Mouse (Mus musculus) limb, embryonic 10.5 days (tissue): ENCODE results near the gene Rftn1. TPM values are rescaled to one million over a fixed set of nuclear protein-coding genes. Genes with fewer than 3 reads are reported as not detected.

Experiments used
- DNase-seq: peaks from one replicate; pipeline ENCODE4 v3.0.0-alpha.2; 2017; ENCODE audit warnings: low spot score
- H3K27ac ChIP-seq: fragments of 300-500 bp; sonication (generic); 2 replicates; pipeline ENCODE4 v1.5.1; 2016; ENCODE audit warnings: mild to moderate bottlenecking
- H3K27me3 ChIP-seq: fragments of 300-500 bp; sonication (generic); 2 replicates; pipeline ENCODE4 v1.6.1; 2016; ENCODE audit warnings: low read depth, mild to moderate bottlenecking; ENCODE audit not compliant: poor library complexity, severe bottlenecking
- H3K36me3 ChIP-seq: fragments of 300-500 bp; sonication (generic); 2 replicates; pipeline ENCODE4 v1.6.1; 2016; ENCODE audit warnings: mild to moderate bottlenecking, moderate library complexity
- H3K4me1 ChIP-seq: fragments of 300-500 bp; sonication (generic); 2 replicates; pipeline ENCODE4 v1.6.1; 2016
- H3K4me3 ChIP-seq: fragments of 300-500 bp; sonication (generic); 2 replicates; pipeline ENCODE4 v1.5.1; 2016; ENCODE audit warnings: mild to moderate bottlenecking, moderate library complexity
- H3K9me3 ChIP-seq: fragments of 300-500 bp; sonication (generic); replicated peaks from 2 replicates; pipeline ENCODE4 v1.6.1; 2016; ENCODE audit warnings: mild to moderate bottlenecking
- WGBS: fragments of 180-500 bp; shearing (Covaris S2); methylation state at CpG from one replicate; pipeline ENCODE4 v1.1.7; 2016; 5-methylcytosine and 5-hydroxymethylcytosine counted together
- polyA plus RNA-seq: library from polyadenylated mRNA; unstranded; fragments of >200 nt; fragmentation: Nextera tagmentation; extraction: Ambion mirVana; gene quantifications from 2 replicates; pipeline ENCODE4 v1.2.1, GENCODE M21; 2016

Gene Rftn1
- polyA plus RNA-seq, 1 experiment from 2014 or later, result 7.2 TPM

DNA sequence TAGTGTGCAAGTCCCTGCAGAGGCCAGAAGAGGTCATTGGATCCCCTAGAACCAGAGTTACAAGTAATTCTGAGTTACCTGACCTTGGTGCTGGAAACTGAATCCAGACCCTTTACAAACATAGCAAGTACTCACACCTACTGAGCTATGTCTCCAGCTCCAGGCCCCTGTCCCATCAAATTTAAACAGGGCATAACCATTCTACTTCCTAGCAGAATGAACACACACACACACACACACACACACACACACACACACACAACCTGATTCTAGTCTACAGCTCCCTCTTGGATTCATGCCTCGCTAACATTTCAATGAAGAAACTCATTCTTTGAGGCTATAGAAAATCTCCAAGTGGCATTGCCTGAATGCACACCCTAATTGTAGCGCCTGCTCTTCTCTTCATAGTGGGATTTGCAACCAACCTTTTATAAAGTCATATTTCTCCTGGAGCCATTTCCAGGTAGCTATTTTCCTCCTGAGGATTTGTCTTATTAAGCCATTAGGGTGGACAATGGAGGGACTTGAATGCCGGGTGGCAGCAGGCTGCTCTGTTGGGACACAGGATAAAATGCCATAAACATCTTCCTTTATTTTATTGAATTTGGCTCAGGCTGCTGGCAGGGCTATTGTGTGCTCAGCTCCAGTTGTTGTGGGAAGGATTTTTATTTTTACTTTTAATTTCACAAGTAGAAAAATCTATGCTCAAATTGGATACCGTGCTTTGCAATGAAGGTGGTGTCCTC is 213.6 kb downstream of the Rftn1 start:
- Histone ChIP-seq H3K4me1 (no peaks in the 10 kb centered on the region), H3K27ac (no peak overlapping the region), H3K27me3 (no peaks in the 10 kb centered on the region), H3K36me3 (no peaks in the 10 kb centered on the region), H3K4me3 (no peak overlapping the region), H3K9me3 (no peaks in the 10 kb centered on the region)
- WGBS, result 94% methylated on average over 4 of the region's 4 CpGs
- DNase-seq, result no peak

DNA sequence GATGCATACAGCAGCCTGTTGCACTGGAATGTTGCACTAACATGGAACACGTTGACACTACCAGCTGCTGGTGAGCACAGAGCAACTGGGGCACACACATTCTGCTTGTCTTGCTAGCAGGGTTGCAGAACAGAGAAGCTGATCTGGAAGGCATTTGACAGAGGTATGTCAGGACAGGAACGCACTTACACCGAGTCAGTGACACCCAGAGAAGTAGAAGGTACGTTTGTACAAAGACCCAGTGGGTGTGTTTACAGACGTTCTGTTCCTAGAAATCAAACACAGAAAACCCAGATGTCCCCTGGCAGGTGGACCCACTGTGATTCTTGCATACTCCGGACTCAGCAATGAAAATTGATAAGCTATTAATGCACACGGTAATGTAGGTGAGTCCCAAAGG is 215.0 kb downstream of the Rftn1 start:
- DNase-seq, result no peak
- H3K9me3 ChIP-seq, result no peaks in the 10 kb centered on the region
- no peak overlapping the region for H3K4me3 ChIP-seq
- H3K27me3 ChIP-seq, result no peaks in the 10 kb centered on the region
- H3K36me3 ChIP-seq, result no peaks in the 10 kb centered on the region
- 84% methylated on average over 7 of the region's 7 CpGs for WGBS
- no peak overlapping the region for H3K27ac ChIP-seq
- H3K4me1 ChIP-seq, result no peaks in the 10 kb centered on the region

DNA sequence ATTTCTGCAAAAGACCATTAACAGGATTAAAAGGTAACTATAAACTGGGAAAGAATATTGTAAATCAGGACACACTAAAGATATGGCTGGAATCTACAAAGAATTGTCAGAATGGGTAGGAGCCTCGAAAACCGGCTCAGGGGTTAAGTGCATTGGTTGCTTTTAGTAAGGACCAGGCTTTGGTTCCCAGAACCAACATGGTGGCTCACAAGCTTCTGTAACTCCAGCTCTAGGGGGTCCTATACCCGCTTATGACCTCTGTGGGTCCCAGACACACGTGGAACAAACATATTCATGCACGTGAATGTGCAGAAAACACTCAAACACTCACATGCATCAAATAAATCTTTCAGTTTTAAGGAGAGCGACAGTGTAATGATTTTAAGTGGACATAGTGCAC is 215.5 kb downstream of the Rftn1 start:
- Histone ChIP-seq H3K4me3 (no peak overlapping the region), H3K27me3 (no peaks in the 10 kb centered on the region), H3K9me3 (no peaks in the 10 kb centered on the region), H3K4me1 (no peaks in the 10 kb centered on the region), H3K36me3 (no peaks in the 10 kb centered on the region), H3K27ac (no peak overlapping the region)
- no peak for DNase-seq
- 88% methylated on average over 6 of the region's 6 CpGs for WGBS

DNA sequence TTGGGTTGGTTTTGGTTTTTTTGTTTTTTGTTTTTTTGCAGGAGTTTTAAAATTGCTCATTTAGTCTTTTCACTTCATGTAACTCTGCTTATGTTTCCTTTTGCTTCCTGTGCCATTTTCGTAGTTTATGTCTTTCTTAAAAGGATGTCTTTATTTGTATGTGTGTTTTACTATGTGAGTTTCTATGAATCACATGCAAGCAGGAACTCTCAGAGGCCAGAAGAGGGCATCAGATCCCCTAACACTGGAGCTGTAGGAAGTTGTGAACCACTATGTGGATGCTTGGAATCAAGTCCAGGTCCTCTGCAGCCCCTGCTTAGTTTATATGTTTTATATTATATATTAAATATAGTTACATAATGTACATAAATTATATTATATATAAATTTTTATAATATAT is 218.3 kb downstream of the Rftn1 start:
- no peak for DNase-seq
- H3K4me1 ChIP-seq, result no peaks in the 10 kb centered on the region
- no peaks in the 10 kb centered on the region for H3K9me3 ChIP-seq
- H3K27ac ChIP-seq, result no peak overlapping the region
- no peaks in the 10 kb centered on the region for H3K27me3 ChIP-seq
- 87% methylated on average over 1 of the region's 1 CpGs for WGBS
- no peaks in the 10 kb centered on the region for H3K36me3 ChIP-seq
- no peak overlapping the region for H3K4me3 ChIP-seq

DNA sequence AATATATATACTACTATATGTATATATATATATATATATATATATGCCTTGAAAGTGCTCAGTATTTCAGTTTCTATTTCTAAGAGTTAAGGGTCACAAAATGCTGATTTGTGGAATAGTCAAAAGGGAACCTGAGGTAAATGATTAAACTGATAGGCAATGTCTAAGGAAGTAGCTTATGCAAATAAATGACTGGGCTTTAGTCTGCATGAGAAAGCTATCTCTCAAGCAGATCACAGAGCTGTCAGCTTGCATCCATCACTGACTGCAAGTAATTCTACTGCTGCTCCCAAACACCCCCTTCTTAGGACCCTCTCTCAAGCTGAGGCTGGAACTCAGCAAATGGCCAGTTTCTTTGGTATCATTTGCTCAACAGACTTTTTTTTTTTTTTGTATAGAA is 219.4 kb downstream of the Rftn1 start:
- Histone ChIP-seq H3K36me3 (no peaks in the 10 kb centered on the region), H3K27ac (no peak overlapping the region), H3K4me1 (no peaks in the 10 kb centered on the region), H3K4me3 (no peak overlapping the region), H3K27me3 (no peaks in the 10 kb centered on the region), H3K9me3 (no peaks in the 10 kb centered on the region)
- DNase-seq, result no peak

DNA sequence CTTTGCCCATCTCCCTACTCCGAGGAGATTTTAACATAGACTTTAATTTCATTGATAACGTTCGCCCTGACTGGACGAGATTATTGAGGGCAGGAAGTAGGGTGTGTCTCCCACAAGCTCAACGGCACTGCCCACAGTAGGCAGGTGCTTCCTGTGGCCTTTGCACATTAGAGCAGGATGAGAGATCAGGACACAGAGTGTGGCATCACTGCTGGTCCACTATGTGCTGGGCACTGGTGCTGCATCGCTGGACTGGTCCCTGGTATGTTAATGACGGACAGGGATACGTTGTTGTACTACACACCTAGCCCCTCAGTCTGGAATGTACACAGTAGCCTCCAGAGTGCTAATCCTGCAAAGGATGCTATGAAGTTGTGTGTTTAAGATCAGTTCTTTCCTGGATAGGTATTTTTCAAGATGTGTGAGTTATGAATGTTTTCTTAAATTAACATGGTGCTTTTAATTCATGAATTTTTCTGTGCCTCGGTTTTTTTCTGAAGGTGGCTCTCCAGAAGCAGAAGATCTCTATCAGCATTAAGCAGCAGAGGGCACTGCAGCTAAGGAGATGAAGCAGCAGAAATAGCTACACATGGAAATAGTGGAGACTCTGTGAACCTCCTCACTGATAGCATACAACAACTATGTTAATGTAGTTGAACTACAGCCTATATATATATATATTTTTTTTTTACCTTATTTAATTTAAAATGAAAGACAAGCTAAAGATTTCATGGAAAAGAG is 221.8 kb downstream of the Rftn1 start:
- no peak for DNase-seq
- H3K4me1 ChIP-seq, result no peaks in the 10 kb centered on the region
- no peaks in the 10 kb centered on the region for H3K36me3 ChIP-seq
- no peak overlapping the region for H3K27ac ChIP-seq
- WGBS, result 66% methylated on average over 9 of the region's 9 CpGs
- H3K4me3 ChIP-seq, result no peak overlapping the region
- no peaks in the 10 kb centered on the region for H3K27me3 ChIP-seq
- H3K9me3 ChIP-seq, result no peaks in the 10 kb centered on the region

DNA sequence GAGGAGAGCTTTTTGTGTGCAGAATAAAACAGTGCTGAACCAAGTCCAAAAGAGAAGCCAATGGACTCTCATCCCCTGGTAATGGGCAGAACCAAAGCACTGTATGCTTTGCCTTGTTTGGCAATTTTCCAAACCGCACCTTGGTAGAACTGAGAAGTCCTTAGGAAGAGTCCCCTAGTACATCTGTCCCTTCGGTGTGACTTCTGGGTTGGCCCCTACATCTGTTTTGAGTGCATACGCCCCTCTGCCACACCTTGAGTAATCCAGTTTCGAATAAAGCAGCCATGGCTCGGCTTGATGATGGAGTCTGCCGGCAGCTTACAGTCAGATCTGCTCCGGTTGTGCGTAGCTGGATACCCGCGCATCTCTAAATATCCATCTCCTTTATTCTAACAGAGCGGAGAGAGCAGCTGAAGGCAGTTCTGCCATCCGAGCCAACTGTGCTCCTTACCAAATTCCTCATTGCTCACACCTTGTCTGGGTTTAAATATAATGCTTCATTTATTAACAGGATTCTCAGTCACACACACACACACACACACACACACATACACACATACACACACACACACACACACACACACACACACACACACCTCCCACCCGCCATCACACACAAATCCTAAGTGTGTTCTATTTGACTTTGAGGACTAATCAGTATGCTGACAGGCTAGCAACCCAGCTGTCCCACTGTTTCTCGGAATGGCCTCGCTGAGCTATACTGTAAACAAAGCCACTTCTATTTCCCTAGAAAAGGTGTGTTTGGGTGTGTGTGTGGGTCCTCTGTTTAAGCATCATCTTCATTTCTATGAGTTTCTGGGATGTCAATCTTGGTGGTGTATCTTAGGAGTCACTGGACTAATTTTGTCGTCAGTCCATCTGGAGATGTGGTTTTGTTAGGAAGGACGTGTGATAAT is 224.4 kb downstream of the Rftn1 start:
- H3K9me3 ChIP-seq, result no peaks in the 10 kb centered on the region
- H3K36me3 ChIP-seq, result no peaks in the 10 kb centered on the region
- H3K4me1 ChIP-seq, result no peaks in the 10 kb centered on the region
- H3K27me3 ChIP-seq, result no peaks in the 10 kb centered on the region
- WGBS, result 88% methylated on average over 17 of the region's 17 CpGs
- DNase-seq, result no peak
- no peak overlapping the region for H3K4me3 ChIP-seq
- H3K27ac ChIP-seq, result no peak overlapping the region

DNA sequence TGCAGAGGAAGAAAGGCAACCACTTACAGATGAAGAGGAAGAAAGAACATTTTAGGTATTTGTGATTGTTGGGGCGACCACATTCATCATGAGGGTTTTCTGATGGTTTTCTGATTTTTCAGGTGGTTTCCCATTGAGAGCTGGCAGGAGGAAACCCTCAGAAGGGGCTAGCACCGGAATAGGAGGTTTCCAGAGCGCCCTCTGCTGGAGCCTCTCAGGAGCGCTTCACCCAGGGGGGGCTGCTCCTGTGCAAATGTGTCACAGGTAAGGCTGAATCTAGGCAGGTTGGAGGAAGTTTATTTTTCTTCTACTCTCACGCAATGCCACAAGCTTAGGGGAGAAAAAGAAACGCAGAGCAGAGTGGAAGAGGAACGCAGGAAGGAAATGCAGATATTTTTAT is 225.4 kb downstream of the Rftn1 start:
- no peak overlapping the region for H3K27ac ChIP-seq
- WGBS, result 75% methylated on average over 7 of the region's 7 CpGs
- no peak for DNase-seq
- no peak overlapping the region for H3K4me3 ChIP-seq
- H3K36me3 ChIP-seq, result no peaks in the 10 kb centered on the region
- H3K9me3 ChIP-seq, result no peaks in the 10 kb centered on the region
- H3K27me3 ChIP-seq, result no peaks in the 10 kb centered on the region
- H3K4me1 ChIP-seq, result no peaks in the 10 kb centered on the region

DNA sequence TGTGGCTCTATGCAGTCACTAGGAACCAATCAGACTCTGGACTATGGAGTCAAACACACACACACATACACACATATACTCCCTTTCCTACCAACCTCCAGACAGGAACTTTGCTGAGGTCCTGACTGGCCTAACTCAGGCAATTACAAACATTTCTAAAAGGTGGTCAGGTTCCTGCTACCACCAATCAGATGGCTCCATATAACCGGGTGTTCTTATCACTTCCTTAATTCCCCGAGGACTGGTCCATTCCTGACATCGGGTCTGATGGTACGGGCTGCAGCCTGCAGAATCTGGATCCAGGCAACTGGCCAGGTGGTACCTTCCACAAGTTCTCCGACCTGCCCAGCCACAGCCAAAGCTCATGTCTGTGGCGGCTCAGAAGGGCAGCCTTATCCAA is 226.0 kb downstream of the Rftn1 start:
- Histone ChIP-seq H3K36me3 (no peaks in the 10 kb centered on the region), H3K27ac (no peak overlapping the region), H3K4me1 (no peaks in the 10 kb centered on the region), H3K9me3 (no peaks in the 10 kb centered on the region), H3K4me3 (no peak overlapping the region), H3K27me3 (no peaks in the 10 kb centered on the region)
- DNase-seq, result no peak
- WGBS, result 96% methylated on average over 6 of the region's 6 CpGs

DNA sequence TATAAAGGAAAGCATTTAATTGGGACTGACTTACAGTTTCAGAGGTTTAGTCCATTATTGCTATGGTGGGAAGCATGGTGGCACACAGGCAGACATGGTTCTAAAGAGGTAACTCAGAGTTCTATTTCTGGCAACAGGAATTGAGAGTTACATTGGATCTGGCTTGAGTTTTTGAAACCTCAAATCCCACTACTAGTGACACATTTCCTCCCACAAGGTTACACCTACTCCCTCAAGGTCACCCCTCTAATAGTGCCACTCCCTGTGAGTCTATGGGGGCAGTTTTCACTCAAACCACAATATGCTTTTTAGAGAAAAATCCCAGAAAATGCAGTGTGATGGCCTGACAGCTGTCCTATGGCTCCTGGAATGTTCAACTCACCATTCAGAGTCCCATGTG is 231.5 kb downstream of the Rftn1 start:
- no peak for DNase-seq
- H3K36me3 ChIP-seq, result no peaks in the 10 kb centered on the region
- no peak overlapping the region for H3K4me3 ChIP-seq
- H3K4me1 ChIP-seq, result no peaks in the 10 kb centered on the region
- H3K27ac ChIP-seq, result no peak overlapping the region
- no peaks in the 10 kb centered on the region for H3K9me3 ChIP-seq
- H3K27me3 ChIP-seq, result no peaks in the 10 kb centered on the region

DNA sequence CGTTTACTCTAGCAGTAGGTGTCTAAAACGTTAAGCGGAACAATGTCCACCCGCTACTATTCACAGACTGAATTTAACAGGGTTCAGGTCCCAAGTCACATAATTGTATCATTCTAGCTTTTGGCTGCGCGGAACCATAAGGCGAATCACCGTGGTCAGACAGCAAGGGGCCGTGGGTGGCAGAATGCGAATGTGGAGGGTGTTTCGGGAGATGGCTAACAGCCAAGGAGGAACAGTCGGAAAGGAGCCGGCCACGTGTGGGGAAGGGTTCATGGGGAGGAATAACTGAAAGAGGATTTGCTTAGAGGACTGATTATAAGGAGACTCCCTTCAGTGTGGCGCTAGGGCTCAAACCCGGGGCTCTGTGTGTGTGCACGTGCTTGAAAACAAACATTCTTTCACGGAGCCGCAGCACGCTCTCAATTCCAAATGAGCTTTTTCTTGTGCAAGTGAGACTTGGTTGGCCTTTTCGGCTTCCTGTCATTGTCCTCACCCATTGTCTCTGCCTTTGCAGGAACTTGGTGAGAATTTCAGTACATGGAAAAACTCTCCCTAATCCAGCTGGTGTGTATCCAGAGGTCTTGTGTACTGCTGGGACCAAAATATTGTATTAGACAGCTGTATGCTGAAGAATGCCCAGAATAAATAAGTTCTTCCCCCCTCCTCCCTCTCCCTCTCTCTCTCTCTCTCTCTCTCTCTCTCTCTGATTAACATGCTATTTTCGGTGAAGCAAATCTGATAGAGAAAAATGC is 238.4 kb downstream of the Rftn1 start:
- Histone ChIP-seq H3K4me1 (no peaks in the 10 kb centered on the region), H3K9me3 (no peaks in the 10 kb centered on the region), H3K36me3 (no peaks in the 10 kb centered on the region), H3K27ac (peak overlapping the region; percentile 58; the same call in 1 of the 2 replicates), H3K4me3 (0 out of 2 replicates have a peak overlapping the region, but pooled peaks have one; percentile 10), H3K27me3 (no peaks in the 10 kb centered on the region)
- DNase-seq, result no peak
- 59% methylated on average over 22 of the region's 22 CpGs for WGBS

DNA sequence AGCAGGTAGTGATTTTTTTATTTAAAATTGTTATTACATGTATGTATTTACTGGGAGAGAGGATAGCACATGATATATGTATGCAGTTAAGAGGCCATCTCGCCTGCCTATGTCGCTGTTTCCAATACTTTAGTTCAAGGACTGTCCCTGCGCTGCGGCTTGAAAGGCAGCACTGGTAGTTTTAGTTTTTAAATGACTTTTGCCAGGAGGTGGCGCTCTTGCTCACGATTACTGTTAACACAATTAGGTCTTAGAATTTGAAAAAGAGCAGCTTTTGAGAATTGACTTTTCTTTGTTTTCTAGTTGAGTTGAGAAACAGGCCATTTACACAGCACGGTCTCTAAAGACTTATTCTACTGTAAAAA is 239.0 kb downstream of the Rftn1 start:
- Histone ChIP-seq H3K4me3 (no peak overlapping the region), H3K27me3 (no peaks in the 10 kb centered on the region), H3K36me3 (no peaks in the 10 kb centered on the region), H3K27ac (peak overlapping the region; percentile 58; the same call in 1 of the 2 replicates), H3K4me1 (no peaks in the 10 kb centered on the region), H3K9me3 (no peaks in the 10 kb centered on the region)
- peak; percentile 77 for DNase-seq
- whole genome bisulfite sequencing, result 13% methylated on average over 7 of the region's 7 CpGs
